15 mouse cellular contexts compared by ENCODE assay signal in the genomic region with DNA sequence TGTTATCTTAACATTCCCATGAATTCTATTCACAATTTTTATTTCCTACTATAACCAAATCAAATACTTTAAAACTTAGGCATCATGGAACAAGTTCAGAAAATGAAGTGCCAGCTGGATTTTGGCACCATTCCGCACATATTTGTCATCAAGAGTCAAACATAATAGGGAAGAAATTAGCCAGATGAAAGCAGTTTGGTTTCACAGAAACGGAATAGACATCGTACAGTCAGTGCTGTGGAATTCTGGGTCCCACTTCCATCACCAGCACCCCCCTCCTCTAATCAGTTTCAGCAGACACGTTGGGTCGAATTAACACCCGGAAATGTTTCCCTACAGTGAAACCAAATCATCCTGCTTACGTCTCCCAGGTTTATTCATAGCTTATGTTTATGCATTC.
DNase-seq lines count a peak whose midpoint lies in the region; ATAC-seq and TF ChIP-seq lines count a peak whose summit lies in the region.
"Had no signal": no experiment of that assay in that cellular context is flagged by ENCODE, and none has a peak within 500 bp of the region (broad histone marks: within the 10 kb centered on the region; RNA-seq: fewer than 3 reads in every experiment).

No protein-coding gene starts in this region.

- no peak overlapping the region for H3K27ac ChIP-seq in gastrocnemius, adult 2 months
- no peak overlapping the region for H3K27ac ChIP-seq in embryonic facial prominence, embryonic 13.5 days
- H3K27ac ChIP-seq in heart, postnatal 0 days (ENCODE audit: low read depth): no peak overlapping the region
- no peak overlapping the region for H3K27ac ChIP-seq in hindbrain, embryonic 10.5 days
- H3K27ac ChIP-seq: kidney, postnatal 0 days; limb, embryonic 13.5 days; macrophage had no signal

- DNase-seq in gastrocnemius, adult 2 months: no peak
- no peak for DNase-seq in gastrocnemius, postnatal 10 days
- DNase-seq in heart, postnatal 0 days (ENCODE audit: low spot score): peak; percentile 14
- DNase-seq in lung, postnatal 4 days: peak; percentile 26 to 50
- DNase-seq in spleen, postnatal 14 days (ENCODE audit: low spot score in 2 of 2): no peak
- no peak for DNase-seq in spleen, postnatal 36 days (ENCODE audit: low spot score in 2 of 2)
- DNase-seq in hindbrain, embryonic 10.5 days (ENCODE audit: low spot score): no peak
- DNase-seq: adrenal gland, postnatal 10 days; gastrocnemius, postnatal 36 days had no signal

- intact Hi-C loops in gastrocnemius, adult 2 months (cut with DNase I): no loop called here

- no peak for ATAC-seq in embryonic facial prominence, embryonic 13.5 days (ENCODE audit: insufficient number of reproducible peaks, insufficient read depth, low FRiP score, low TSS enrichment, low read depth)
- peak; percentile 20; the same call in 1 of the 2 replicates for ATAC-seq in heart, postnatal 0 days (ENCODE audit: insufficient read depth, low read depth)
- ATAC-seq: hindbrain, embryonic 16.5 days; midbrain, embryonic 16.5 days had no signal

- WGBS in embryonic facial prominence, embryonic 13.5 days: 25% methylated on average over 7 of the region's 7 CpGs
- 31% methylated on average over 7 of the region's 7 CpGs for WGBS in heart, postnatal 0 days
- WGBS in hindbrain, embryonic 10.5 days: 80% methylated on average over 7 of the region's 7 CpGs

- H3K9me3 ChIP-seq in embryonic facial prominence, embryonic 13.5 days: no peaks in the 10 kb centered on the region
- H3K9me3 ChIP-seq in heart, postnatal 0 days (replicated peaks; ENCODE audit: control insufficient read depth, low read length): no peaks in the 10 kb centered on the region
- H3K9me3 ChIP-seq in hindbrain, embryonic 10.5 days: no peaks in the 10 kb centered on the region
- H3K9me3 ChIP-seq: limb, embryonic 13.5 days had no signal

- H3K4me1 ChIP-seq in embryonic facial prominence, embryonic 13.5 days: no peaks in the 10 kb centered on the region
- H3K4me1 ChIP-seq in heart, postnatal 0 days (ENCODE audit: control insufficient read depth, insufficient read depth): no peaks in the 10 kb centered on the region
- H3K4me1 ChIP-seq in hindbrain, embryonic 10.5 days (replicated peaks): no peaks in the 10 kb centered on the region
- H3K4me1 ChIP-seq: limb, embryonic 13.5 days had no signal

- H3K9ac ChIP-seq in embryonic facial prominence, embryonic 13.5 days: no peak overlapping the region
- H3K9ac ChIP-seq in heart, postnatal 0 days (replicated peaks; ENCODE audit: low read depth, low read length): no peak overlapping the region
- H3K9ac ChIP-seq: limb, embryonic 13.5 days had no signal

- H3K4me2 ChIP-seq in embryonic facial prominence, embryonic 13.5 days: peak overlapping the region; percentile 30; the same call in 1 of the 2 replicates
- H3K4me2 ChIP-seq in heart, postnatal 0 days (ENCODE audit: low read depth, low read length): peak overlapping the region; percentile 53
- H3K4me2 ChIP-seq: limb, embryonic 13.5 days had no signal

- no peaks in the 10 kb centered on the region for H3K36me3 ChIP-seq in embryonic facial prominence, embryonic 13.5 days
- H3K36me3 ChIP-seq in heart, postnatal 0 days (replicated peaks; ENCODE audit: control insufficient read depth, insufficient read depth, low read length): no peaks in the 10 kb centered on the region
- H3K36me3 ChIP-seq in hindbrain, embryonic 10.5 days: no peaks in the 10 kb centered on the region
- H3K36me3 ChIP-seq: limb, embryonic 13.5 days had no signal

- peak overlapping the region; percentile 10 for H3K4me3 ChIP-seq in gastrocnemius, adult 2 months
- no peak overlapping the region for H3K4me3 ChIP-seq in embryonic facial prominence, embryonic 13.5 days
- H3K4me3 ChIP-seq in heart, postnatal 0 days (ENCODE audit: low read depth, low read length): peak overlapping the region; percentile 27
- no peak overlapping the region for H3K4me3 ChIP-seq in hindbrain, embryonic 10.5 days
- H3K4me3 ChIP-seq: limb, embryonic 13.5 days had no signal

- no peak for TF ChIP-seq CTCF in gastrocnemius, adult 2 months (IDR thresholded peaks at IDR 0.05)
- TF ChIP-seq CTCF in heart, postnatal 0 days (IDR thresholded peaks at IDR 0.05; ENCODE audit: low read depth): no peak

- no peaks in the 10 kb centered on the region for H3K27me3 ChIP-seq in embryonic facial prominence, embryonic 13.5 days
- no peaks in the 10 kb centered on the region for H3K27me3 ChIP-seq in heart, postnatal 0 days (ENCODE audit: control insufficient read depth, insufficient read depth, low read length)
- no peaks in the 10 kb centered on the region for H3K27me3 ChIP-seq in hindbrain, embryonic 10.5 days (ENCODE audit: insufficient read depth, poor library complexity, severe bottlenecking)
- H3K27me3 ChIP-seq: limb, embryonic 13.5 days had no signal

- TF ChIP-seq EP300 in heart, postnatal 0 days (IDR thresholded peaks at IDR 0.05; ENCODE audit: low read depth): no peak

Comparison
In these comparisons a context has a peak if more than half of its experiments do, and no peak if none do; other contexts are left out.
1. DNase-seq: peak in heart, postnatal 0 days (single experiment) and lung, postnatal 4 days (2 of 2); none in gastrocnemius, adult 2 months (single experiment), gastrocnemius, postnatal 10 days (single experiment), spleen, postnatal 14 days (0 of 2), spleen, postnatal 36 days (0 of 2) and hindbrain, embryonic 10.5 days (single experiment).
2. H3K4me3 ChIP-seq: peak in gastrocnemius, adult 2 months (single experiment) and heart, postnatal 0 days (single experiment); none in embryonic facial prominence, embryonic 13.5 days (single experiment) and hindbrain, embryonic 10.5 days (single experiment).